Mouse (Mus musculus): ENCODE measurements around the gene Plekha5.
"Not testable (repeated sequence)": the region's sequence is repeated elsewhere in the genome, so short reads cannot be mapped to it uniquely, and the experiment has no call there.

GRCm38 (mm10) chr6:140600671-140601070, 176.8 kb downstream of the Plekha5 start:
- TF ChIP-seq ZC3H11A (IDR thresholded peaks at IDR 0.05; ENCODE audit: borderline replicate concordance, low read depth, low read length); HCFC1 (IDR thresholded peaks at IDR 0.05; ENCODE audit: borderline replicate concordance, insufficient read depth, low read length): not testable (repeated sequence)

Measured in ES-E14 (cell line).